Mouse (Mus musculus): ENCODE measurements around the gene Zfp11. TPM values are rescaled to one million over a fixed set of nuclear protein-coding genes. Genes with fewer than 3 reads are reported as not detected.

Gene Zfp11
- total RNA-seq, 1 experiment from 2014 or later, result 5.2 TPM

DNA sequence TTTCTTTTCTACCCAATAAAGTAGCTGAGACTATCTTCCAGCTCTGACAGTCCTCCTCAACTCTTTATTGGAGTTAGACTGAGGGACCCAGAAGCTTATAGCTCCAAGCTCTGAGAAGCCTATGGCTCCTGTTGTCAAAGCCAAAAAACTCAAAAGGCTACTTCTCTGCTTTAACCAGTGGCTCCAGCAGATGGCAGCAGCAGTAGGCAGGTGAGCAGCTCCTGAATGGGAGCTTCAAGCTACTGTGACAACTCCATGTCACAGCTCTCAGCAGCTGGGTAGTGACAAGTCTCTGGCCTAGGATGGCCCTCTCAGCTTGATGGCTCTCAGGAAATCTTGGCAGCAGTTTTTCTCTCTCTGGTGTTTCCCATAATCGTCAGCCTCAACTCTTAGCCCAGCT, 58.8 kb downstream of the Zfp11 start:
- DNase-seq, result peak; percentile 71

GRCm38 (mm10) chr5:129607476-129607875, 62.4 kb downstream of the Zfp11 start:
- DNase-seq, result no peak

Other genes starting within 250 kb of the Zfp11 start
- gene Sfswap, start 168.9 kb downstream of the Zfp11 start, total RNA-seq (2021), result 68.9 and 74.1 TPM in 2 replicates
- gene Mmp17, start 85.9 kb downstream of the Zfp11 start, total RNA-seq (2021), result 0.62 and 0.88 TPM in 2 replicates
- not detected in 2 replicates for gene Sept14, start 38.4 kb upstream of the Zfp11 start, total RNA-seq (2021)
- gene Mrps17, start 45.4 kb upstream of the Zfp11 start, total RNA-seq (2021), result 96.8 and 110 TPM in 2 replicates
- 117 and 132 TPM in 2 replicates for gene Nipsnap2, start 55.0 kb upstream of the Zfp11 start, total RNA-seq (2021)
- 18.9 and 20.5 TPM in 2 replicates for gene Psph, start 117.3 kb upstream of the Zfp11 start, total RNA-seq (2021)
- gene Sumf2, start 176.9 kb upstream of the Zfp11 start, total RNA-seq (2021), result 45.5 and 58.2 TPM in 2 replicates
- gene Chchd2, start 217.4 kb upstream of the Zfp11 start, total RNA-seq (2021), result 798 and 898 TPM in 2 replicates
- gene Zbed5, start 225.6 kb upstream of the Zfp11 start, total RNA-seq (2021), result 1.8 and 2.1 TPM in 2 replicates
- 3.1 and 3.2 TPM in 2 replicates for gene Phkg1, start 228.4 kb upstream of the Zfp11 start, total RNA-seq (2021)
- 1.9 and 6.0 TPM in 2 replicates for gene Nupr1l, start 238.4 kb upstream of the Zfp11 start, total RNA-seq (2021)

All from adrenal gland, postnatal 25 days (tissue).